Mouse (Mus musculus): ENCODE results near the gene Malrd1. TPM values are rescaled to one million over a fixed set of nuclear protein-coding genes. Genes with fewer than 3 reads are reported as not detected.

The Malrd1 gene
- polyA plus RNA-seq (2012; rRNA removed), result 0.01 and 0.02 TPM in 2 replicates

DNA sequence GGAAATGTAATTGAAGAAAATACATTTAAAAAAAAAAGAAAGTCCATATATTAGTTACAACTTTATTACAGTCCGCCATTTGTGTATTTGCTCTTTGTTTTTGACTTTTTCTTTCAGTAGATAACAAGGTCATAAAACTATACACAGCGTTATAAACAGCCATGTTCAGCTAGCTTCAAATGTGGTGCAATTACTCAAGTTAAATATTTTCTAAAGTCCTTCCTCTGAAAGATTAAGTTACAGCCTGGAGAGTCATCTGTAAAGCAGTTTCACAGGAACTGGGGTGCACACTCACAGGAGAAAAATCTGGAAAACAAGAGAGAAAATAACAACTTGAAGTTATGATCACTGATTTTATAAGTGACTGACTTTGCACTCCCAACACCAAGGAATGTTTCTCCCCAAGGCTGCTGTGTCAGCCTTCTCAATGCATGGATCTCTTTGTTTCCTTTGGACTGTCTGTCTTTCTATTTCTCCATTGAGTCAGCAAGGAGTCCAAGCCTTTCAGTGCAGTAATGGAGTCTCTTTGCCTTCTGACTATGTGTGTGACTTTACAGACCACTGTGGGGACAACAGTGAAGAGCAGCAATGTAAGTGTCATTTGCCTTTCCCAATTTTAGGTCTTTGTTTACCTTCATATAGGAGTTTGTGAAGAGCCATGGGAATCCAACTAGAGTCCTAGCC lies at the start of gene Malrd1:
Gene Malrd1 (plus strand): TSS at position 239 of the 684 bp plus-strand sequence.

